Mouse (Mus musculus): ENCODE results near the gene Srsf3.

Gene Srsf3

DNA sequence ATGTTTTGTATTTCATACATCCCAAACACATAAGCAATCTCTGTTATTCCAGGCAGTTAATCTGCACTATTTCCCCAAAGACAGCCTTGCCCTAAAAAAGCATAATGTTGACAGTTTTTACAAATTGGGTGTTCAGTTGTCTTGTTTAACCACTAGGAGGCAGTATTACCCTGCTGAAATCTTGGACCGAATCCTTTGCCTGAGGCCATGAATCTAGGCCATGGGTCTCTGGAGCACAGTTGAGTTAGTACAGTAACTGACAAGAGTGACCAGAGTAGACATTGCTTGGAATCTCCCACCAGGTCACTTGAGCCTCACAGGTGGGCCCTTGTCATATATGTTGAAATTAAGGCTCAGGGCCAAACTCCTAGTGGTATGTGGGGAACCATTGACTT lies 12.5 kb downstream of the Srsf3 start:
- DNase-seq (ENCODE audit: low spot score in 2 of 2), result no peak

DNA sequence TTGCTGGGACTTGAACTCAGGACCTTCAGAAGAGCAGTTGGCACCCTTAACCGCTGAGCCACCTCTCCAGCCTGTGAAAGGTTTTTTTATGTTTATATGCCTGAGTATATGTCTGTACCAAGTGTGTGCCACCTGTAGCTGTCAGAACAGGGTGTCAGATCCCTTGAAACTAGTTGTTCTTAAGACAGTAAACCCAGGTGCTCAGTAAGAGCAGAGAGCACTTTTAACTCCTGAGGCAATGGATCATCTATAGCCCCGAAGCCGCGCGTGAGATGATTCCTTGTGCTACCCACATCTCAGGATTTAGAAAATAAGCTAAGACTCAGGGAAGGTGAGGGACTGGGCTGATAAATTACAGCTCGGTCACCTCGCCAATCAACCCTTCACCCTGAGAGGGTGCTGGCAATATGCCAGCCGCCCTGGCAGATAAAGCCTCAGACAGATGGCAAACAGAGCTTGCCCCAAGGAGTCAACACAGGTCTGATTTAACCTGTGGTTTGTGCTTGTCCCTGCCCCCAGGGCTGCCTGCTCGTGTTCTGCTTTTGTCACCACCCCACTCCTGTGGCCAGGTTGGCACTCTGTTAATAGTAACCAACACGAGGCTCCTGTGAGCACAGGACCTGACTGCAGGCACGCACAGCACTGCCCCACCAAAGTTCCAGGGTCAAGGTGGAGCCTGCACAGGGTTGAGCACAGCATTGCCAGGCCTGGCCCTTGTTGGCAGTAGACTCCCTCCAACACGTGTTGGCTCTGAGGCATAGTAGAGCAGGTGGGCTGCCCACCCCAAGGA lies 13.5 kb downstream of the Srsf3 start:
- DNase-seq (ENCODE audit: low spot score in 2 of 2), result peak in 1 of 2 experiments; percentile 45

DNA sequence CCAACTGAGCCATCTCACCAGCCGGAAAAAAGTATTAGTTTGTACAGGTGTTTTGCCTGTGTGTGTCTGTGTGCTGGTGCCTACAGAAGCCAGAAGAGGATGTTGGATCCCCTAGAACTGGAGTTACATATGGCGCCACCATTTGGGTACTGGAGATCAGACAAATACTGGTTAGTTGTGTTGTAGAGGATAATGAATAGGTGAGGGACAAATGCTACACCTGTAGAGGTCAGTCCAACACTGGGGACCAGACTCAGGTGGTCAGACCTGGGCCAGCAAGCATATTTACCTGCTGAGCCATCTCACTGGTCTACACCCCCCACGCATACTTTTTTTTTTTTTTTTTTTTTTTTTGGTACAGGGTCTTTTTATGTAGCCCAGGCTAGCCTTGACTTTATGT lies 14.4 kb downstream of the Srsf3 start:
- DNase-seq (ENCODE audit: low spot score in 2 of 2), result no peak

DNA sequence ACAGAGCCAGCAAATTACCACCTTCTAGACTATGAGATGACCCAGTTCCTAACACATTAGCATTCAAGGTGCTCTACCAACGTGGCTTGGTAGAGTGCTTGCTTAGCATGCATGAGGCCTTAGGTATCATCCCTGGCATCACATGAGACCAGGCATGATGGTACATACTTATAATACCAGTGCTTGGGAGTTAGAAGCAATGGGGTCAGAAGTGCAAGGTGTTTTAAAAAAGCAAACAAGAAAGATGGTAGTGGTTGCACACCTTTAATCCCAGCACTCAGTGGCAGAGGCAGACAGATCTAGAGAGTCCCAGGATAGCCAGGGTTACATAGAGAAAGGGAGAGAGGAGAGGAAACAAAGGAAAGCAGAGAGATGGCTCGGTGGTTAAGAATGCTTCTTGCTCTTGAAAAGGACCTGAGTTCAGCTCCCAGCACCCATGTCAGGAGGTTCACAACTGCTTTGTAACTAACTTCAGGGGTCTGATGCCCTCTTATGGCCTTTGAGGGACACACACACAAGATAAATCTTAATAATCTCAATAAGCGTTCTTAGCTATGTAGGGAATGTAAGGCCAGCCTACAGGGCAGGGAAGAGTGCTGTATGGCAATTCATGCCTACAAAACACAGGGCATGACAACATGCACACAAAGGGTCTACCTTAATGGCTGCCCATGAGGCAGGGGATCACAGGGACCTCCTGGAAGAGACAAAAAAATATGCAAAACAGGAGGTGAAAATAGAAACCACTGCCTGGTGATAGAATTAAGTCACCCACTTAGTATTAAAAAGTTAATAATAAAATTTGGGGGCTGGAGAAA lies 15.5 kb downstream of the Srsf3 start:
- DNase-seq (ENCODE audit: low spot score in 2 of 2), result no peak

DNA sequence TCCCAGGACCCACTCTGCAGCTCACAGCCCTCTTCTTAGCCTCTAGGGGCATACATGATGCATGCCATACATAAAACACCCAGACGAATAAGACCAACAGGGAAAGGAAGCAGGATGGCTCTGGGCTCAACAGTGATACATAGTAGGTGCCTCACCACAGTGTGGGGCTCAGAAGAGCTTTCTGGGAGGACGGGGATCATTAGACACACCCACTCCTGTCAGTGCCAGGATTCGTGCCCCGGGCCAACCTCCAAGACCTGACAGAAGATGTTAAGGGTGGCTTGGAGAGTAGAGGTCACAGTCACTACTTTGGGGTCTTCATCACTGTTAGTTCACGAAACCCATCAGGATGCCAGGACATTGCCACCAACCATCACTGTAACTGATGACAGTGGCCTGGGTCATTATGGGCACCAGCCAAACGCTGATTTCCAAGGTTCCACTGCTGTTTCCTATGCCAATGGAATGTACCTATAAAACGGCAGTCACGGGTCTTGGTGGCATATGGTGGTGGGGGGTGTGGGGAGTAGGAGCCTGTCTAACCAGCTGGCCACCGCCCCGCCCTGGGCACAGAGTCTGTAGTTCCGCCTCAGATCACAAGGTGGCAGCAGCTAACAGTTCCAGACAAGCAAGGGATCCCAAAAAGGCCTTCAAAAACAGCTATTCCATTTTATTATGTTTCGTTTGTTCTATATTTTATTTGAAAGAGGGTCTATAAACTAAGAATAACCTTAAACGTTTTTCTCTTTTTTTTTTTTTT lies 16.5 kb downstream of the Srsf3 start:
- DNase-seq (ENCODE audit: low spot score in 2 of 2), result peak; percentile 60 to 67

DNA sequence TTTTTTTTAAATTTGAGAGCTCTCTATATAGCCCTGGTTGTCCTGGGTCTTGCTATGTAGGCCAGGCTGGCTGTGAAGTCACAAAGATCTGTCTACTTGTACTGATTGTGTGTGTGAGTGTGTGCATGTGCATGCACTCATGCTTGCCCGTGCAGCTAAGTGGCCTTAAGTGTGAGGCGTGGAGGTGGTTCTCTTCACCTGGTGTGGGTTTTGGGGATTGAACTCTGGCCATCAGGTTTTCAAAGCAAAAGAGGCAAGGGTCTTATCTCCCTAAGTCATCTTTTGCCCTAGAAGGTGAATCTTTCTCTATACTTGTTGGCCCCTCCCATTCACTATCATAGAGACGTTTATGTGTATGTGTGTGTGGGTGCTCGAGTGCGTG lies 17.1 kb downstream of the Srsf3 start:
- DNase-seq (ENCODE audit: low spot score in 2 of 2), result no peak

DNA sequence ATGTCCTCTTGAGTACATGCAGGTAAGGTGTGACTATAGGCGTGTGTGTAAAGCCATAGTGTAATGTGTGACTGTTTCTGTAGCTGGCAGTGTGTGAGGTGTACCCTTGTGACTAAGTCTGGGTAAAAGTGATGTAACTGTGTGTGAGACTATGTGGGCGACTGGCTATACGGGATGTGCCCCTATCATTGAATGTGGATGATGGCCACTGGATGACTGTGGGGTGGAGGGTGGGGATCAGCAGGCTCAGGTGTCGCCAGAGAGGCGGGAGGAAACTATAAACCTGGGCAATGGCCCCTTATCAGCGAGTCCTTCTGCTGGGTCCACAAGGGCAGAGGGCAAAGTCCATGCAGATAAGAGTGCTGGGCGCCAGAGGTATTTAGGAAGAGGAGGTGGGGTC lies 17.5 kb downstream of the Srsf3 start:
- no peak for DNase-seq (ENCODE audit: low spot score in 2 of 2)

DNA sequence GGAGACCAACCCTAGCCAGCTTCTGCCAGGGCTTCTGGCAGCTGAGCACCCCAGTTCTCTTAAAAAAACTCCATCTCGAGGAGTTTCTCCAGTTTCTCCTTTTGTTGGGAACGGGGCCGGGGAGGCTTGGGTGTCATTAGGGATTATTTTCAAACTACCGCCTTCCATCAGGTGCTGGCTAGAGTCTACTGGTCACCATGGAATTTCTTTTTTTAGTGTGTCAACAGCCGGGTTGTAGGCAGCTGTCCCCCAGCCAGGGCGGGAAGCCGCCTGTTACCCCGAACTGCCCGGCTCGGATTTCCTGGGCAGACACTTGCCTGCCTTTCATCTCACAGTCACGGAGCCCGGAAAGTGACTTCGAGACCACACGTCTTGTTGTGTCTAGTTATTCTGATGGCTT lies 18.4 kb downstream of the Srsf3 start:
- no peak for DNase-seq (ENCODE audit: low spot score in 2 of 2)

DNA sequence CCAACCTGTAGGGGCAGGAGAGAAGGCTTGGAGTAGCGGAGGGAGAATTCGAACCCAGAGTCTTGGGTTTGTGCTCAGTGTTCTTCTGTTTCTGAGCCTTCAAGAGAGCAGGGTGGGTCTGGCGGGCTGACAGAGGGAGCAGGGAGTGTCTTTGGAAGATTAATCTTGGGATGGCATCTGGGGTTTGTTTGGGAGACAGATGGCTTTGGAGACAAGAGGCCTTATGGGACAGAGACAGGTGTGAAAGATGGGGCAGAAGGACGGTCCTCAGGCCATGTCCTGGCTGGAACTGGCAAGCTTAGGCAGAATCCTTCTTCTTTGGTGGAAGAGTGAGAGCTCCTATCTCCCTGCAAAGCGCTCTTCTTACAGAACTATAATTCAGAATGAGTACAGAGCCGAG lies 20.6 kb downstream of the Srsf3 start:
- no peak for DNase-seq (ENCODE audit: low spot score in 2 of 2)

DNA sequence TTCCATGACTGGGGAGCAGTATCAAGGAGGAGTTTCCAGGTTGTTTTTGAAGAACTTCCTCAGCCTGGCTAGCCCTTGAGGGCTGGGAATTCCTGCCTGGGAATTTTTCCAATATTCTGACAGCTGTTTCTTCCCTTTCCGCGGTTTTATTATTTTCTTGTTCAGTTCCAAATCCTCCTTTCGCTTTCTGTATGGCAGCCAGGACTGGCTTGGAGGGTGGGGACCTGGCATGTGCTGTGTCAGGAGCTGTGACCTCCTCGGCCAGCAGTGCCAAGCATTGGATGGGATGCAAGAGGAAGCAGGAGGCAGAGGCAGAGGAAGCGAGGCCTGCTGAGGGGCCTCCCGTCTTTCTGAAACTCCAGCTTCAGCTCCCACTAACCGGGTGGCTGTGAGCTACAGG lies 21.4 kb downstream of the Srsf3 start:
- no peak for DNase-seq (ENCODE audit: low spot score in 2 of 2)

DNA sequence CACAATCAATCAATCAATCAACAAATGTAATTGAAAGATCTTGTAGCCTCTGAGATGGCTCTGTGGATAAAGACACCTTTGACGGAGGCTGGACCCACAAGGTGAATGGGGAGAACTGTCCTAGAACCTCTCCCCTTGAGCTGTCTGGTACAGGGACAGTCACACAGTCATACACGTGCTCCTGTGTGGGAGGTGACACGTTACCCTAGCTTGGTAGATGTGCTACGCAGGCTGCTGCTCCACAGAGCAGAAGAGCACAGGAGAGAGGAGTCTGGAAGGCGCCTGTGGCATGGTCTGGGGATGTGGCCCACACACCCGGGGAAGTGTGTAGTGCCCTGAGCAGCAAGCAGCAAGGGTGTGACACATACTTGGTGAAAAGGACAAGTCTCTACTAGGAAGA lies 22.0 kb downstream of the Srsf3 start:
- DNase-seq (ENCODE audit: low spot score in 2 of 2), result no peak

DNA sequence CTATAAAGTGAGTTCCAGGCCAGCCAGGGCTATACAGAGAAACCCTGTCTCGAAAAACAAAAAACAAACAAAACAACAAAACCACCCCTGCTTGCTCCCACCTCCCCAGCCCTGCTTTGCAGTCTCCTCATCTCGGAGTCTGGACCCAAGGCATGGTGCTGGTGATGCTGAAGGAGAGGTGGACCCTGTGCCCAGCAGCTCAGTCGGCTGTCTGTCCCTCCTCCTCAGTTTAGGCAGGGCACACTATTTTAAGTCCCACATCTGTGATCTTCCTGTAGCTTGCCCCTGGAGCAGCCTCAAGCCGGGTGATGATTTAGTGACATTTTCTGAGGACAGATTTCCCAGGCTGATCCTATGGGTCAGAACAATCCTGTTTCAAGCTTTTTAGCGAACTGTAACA lies 23.2 kb downstream of the Srsf3 start:
- no peak for DNase-seq (ENCODE audit: low spot score in 2 of 2)

DNA sequence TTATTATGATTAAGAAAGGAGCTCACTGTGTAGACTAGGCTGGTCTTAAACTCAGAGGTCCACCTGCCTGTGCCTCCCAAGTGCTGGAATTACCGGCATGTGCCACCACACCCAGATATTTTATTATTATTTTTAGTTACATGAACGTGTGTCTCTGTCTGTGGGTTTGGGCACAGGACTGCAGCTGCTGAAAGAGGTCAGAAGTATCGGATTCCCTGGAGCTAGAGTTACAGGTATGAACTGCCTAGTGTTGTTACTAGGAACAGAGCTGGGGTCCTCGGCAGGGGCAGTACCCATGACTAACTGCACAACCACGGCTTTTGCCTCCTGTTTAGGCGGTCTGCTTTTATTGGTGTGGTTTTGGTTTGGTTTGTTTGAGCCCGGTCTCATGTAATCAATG lies 23.8 kb downstream of the Srsf3 start:
- DNase-seq (ENCODE audit: low spot score in 2 of 2), result no peak

DNA sequence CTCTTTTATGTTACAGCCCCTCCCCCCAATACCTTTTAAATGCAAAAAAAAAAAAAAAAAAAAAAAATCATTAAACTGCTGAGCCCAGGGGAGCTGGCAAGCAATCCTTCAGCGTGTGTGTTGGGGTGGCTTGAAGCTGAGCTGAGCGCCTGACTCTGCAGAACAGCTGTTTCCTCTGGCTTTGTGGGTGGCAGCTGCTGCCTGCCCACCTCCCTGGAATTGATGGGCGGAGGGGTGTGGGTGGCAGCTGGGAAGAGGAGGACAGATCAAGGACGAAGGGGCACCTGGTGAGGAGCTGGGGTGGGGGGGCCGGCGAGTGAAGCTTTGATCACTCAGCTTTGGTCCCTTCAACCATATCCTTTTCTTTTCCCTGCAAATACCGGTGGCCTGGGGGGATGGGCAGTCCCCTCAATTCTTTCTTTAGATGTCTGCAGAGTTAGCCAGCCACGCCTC lies 24.3 kb downstream of the Srsf3 start:
- DNase-seq (ENCODE audit: low spot score in 2 of 2), result no peak

DNA sequence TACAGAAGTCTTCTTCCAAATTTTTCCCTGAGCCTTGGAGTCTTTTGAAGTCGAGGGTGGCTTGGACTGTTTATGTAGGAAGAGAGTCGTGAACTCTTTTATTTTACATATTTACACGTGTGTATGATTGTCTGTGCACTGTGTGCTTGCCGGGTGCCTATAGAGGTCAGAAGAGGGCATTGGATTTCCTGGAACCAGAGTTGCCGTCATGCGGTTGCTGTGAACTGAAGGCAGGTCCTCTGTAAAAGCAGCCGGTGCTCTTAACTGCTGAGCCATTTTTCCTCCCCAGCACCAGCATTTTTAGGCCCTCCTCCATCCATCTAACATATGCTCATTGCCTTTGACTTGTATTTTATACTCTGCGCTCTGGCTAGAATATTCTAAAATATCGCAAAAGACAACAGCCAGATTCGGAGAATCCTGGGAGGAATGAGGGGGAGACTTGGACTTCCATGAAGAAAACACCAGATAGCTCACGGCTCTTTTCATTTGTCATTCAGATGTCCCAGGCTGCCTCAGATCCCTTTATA lies 25.0 kb downstream of the Srsf3 start:
- no peak for DNase-seq (ENCODE audit: low spot score in 2 of 2)

DNA sequence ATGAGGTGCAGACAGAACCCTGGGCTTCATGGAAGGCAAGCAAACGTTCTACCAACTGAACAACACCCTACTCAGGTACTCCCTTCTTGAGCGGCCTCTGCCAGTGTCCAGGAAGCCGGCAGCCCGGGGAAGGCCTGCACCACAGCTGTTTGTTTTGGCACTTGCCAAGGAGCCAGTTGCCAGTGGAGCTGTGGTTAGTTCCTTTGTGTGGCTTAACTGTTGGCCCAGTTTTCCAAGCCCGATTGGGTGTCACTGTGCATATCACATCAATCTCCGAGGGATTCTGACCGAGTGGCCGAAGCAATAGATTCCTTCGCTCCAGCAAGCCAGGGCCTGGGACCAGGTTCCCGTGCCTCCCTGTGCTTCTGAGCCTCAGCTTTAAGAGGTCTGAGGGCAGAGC lies 25.5 kb downstream of the Srsf3 start:
- no peak for DNase-seq (ENCODE audit: low spot score in 2 of 2)

DNA sequence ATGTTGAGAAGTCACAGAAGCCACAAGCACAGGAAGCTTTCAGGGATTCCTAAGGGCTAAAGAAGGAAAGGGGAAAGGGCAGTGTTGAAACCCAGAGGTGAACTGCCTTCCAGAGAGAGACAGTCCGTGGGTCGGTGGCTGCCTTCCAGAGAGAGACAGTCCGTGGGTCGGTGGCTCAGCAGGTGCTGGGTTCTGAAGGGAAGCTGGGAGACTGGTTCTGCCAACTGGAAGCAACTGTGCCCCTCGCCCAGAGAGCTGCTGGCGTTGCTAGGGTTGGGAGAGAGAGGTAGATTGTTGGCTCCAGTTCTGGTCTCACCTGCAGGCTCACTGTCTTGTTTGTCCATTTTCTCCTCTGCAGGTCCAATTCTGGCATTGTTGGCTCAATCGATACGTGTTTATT lies 26.1 kb downstream of the Srsf3 start:
- no peak for DNase-seq (ENCODE audit: low spot score in 2 of 2)

DNA sequence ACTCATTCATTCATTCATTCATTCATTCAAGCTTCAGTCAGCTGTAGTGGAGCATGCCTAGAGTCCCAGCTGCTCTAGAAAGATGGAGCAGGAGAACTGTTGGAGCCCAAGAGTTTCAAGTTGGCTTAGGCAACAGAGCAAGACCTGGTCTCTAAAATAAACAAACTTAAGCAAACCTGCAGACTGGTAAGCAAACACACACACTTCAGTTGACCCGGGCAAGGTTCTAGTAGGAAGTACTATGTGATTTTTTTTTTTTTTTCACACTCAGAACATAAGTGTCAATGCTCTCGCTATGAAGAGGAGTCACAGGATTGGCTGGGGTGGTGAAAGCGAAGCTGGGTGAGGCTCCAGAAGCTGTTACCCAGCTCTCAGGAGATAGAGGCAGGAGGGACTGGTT lies 27.2 kb downstream of the Srsf3 start:
- no peak for DNase-seq (ENCODE audit: low spot score in 2 of 2)

DNA sequence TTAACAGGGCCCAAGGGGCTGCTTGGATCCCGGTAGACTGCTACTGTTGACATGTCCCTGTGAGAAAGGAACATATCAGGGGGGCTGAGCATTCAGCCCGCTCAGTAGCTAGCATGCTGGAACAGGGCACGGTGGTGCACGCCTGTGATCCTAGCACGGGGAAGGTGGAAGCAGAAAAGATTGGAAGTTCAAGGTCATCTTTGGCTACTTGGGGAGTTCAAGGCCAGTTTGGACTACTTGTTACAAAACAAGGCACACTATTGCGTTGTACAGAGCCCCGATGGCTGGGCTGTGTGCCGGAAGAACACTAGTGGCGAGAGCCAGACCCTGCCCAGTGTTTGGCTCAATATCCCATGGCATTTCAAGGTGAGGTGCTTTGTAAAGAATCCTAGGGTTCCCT lies 28.5 kb downstream of the Srsf3 start:
- no peak for DNase-seq (ENCODE audit: low spot score in 2 of 2)

DNA sequence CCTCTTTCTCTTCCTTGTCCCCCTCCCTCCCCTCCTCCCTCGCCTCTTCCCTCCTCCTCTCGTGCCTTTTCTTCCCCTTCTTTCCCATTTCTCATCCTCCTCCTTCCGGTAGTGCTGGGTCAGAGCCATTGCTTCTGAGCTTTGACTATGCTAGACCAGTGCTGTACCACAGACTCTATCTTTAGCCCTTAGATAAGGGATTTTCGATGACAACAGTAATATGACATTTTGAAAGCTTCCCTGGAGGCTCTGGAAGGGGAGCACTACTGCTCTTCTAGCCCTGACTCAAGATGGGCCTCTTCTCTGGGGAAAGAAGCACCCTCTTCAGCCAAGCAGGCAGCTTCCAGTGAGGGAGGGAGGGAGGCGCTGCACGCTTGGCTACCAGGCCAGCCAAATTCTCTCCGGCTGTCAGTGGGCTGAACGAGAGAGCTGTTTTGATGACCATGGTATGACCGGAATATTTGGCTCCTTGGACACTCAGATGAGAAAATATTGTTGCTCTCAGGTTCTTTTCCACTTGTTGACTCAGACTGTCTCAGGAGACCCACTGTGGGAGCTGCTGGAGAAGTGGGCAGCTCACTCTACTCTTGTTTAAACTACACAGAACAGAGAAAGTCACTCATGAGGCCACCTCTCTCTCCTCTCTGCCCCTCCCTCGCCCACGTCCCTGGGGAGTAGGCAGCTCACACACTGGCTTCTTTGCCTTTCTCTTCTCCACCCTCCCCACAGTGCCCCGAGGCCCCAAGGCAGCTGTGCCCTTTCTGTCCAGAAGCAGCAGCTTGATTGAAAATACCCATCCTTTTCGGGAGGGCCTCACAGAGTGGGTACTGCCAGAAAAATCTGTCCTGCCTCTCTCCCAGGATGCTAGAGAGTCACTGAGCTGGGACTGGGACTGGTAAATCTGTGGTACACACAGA lies 29.9 kb downstream of the Srsf3 start:
- DNase-seq (ENCODE audit: low spot score in 2 of 2), result peak; percentile 41 to 58
